Mouse (Mus musculus): ENCODE measurements around the gene Trim38. TPM values are rescaled to one million over a fixed set of nuclear protein-coding genes. Genes with fewer than 3 reads are reported as not detected.

Gene Trim38
- polyA plus RNA-seq (2017; shearing (Covaris generic)): not detected

GRCm38 (mm10) chr13:23769613-23770012, at the start of gene Trim38:
Gene Trim38, plus strand, starts transcription at chr13:23769913.

GRCm38 (mm10) chr13:23738677-23739068, 31.0 kb upstream of the Trim38 start, which contains the start of gene Hist1h1c:
Gene Hist1h1c, plus strand, starts transcription at chr13:23738808.

DNA sequence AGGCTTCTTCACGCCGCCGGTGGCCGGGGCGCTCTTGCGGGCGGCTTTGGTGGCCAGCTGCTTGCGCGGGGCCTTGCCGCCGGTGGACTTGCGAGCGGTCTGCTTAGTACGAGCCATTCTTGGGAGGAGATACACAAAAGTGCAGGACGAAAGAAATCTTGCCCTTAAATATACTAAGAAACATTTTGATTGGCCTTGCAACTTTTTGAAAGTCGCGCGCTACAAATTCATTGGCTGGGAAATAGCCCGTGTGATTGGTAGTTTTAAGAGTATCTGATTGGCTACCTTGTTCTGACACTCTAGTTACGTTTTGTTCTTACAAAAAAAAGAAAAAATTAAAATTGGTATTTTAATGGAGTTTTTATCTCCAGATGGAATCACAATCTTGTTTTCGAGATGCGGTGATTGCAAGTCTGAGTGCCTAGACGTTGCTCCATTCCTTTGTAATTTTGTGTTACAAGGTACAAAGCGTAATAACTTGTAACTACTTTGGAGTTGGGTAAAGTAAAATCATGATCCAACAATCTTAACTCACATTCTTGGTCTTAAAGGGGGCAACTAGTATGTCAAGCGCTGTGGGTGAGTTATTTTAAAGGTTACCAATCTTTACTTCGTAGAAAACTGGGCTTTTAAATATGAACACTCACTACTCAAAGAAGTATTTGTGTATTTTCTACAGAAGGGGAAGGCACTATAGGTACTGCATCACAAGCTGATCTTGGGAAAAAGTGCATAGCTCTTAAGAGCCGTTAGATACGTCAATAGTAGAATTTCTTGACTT, 24.1 kb upstream of the Trim38 start, which contains the start of gene Hist1h3c:
Gene Hist1h3c (minus strand): TSS at position 222 of the 781 bp plus-strand sequence.

GRCm38 (mm10) chr13:23746201-23747080, 23.3 kb upstream of the Trim38 start, which contains the start of gene Hist1h2bb:
Gene Hist1h2bb, plus strand, starts transcription at chr13:23746734.

GRCm38 (mm10) chr13:23750839-23751477, 18.8 kb upstream of the Trim38 start, which contains the start of gene Hist1h2ab:
Gene Hist1h2ab, plus strand, starts transcription at chr13:23751126.

DNA sequence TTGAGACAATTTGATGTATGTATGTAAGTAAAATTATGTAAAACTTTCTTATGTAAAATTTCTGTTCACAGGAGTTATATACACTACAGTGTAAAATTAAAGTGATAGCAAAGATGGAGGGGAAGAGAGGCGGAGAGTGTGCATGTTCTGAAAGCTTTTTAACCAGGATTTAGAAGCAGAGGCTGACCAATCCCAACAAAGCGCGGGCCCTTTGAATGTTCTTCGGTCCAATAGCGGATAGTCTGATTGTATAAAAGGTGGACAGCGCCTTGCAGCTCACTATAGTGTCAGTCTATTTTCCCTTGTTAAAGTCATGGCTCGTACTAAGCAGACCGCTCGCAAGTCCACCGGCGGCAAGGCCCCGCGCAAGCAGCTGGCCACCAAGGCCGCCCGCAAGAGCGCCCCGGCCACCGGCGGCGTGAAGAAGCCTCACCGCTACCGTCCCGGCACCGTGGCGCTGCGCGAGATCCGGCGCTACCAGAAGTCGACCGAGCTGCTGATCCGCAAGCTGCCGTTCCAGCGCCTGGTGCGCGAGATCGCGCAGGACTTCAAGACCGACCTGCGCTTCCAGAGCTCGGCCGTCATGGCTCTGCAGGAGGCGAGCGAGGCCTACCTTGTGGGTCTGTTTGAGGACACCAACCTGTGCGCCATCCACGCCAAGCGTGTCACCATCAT, 17.5 kb upstream of the Trim38 start, which contains the start of gene Hist1h3b:
Gene Hist1h3b (plus strand): TSS at position 201 of the 675 bp plus-strand sequence.

GRCm38 (mm10) chr13:23756790-23757189, 12.9 kb upstream of the Trim38 start, which contains the start of gene Hist1h4b:
Gene Hist1h4b, plus strand, starts transcription at chr13:23757013.

GRCm38 (mm10) chr13:23760972-23761864, 8.5 kb upstream of the Trim38 start, which contains the start of gene Hist1h4a:
Gene Hist1h4a, minus strand, starts transcription at chr13:23761230.

GRCm38 (mm10) chr13:23761871-23762821, 7.6 kb upstream of the Trim38 start, which contains the start of gene Hist1h3a:
Gene Hist1h3a, minus strand, starts transcription at chr13:23762386.

DNA sequence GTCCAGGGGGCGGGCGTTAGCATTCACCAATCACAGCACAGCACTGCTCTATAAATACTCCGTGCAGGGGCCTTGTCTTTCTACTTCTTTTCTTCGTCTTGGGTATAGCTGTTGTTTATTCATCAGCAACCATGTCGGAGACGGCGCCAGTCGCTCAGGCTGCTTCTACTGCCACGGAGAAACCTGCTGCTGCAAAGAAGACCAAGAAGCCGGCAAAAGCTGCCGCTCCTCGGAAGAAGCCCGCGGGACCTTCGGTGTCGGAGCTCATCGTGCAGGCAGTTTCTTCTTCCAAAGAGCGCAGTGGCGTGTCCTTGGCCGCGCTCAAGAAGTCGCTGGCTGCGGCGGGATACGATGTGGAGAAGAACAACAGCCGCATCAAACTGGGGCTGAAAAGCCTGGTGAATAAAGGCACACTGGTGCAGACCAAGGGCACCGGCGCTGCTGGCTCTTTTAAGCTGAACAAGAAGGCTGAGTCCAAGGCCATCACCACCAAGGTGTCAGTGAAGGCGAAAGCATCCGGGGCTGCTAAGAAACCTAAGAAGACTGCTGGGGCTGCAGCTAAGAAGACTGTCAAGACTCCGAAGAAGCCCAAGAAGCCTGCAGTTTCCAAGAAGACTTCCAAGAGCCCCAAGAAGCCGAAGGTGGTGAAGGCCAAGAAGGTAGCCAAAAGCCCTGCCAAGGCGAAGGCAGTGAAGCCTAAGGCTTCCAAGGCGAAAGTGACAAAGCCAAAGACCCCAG, 6.0 kb upstream of the Trim38 start, which contains the start of gene Hist1h1a:
Gene Hist1h1a (plus strand): TSS at position 81 of the 738 bp plus-strand sequence.

DNA sequence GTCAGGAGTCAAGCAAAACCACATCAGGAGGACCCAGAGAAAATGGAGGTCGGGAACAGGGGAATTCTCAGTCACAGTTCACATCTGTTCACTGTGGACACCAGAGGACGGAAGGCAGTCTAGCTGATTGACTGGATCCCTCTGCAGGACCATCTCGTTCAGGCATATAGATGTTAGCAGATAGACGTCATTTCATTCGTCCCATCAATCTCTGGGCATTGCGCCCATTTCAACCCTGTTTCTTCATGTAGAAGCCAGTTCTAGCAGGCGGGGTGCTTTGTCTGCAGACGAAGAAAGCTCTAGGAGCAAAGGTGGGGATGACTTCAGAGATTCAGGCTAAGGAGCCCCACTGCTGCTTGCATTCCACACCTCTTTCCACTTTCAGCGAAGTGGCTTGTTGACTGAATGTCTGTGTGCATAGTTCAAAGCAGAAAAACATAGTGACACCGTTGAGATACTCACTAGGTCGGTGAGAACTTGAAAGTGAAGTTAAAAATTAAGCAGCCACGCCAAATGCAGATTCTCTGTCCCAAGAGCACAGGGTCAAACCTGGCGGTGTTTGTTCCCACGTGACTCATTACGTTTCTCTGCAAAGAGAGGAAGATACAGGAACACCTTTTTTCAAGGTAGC, 36.8 kb downstream of the Trim38 start, which contains the start of gene Slc17a2:
Gene Slc17a2 (plus strand): TSS at position 572 of the 631 bp plus-strand sequence.

DNA sequence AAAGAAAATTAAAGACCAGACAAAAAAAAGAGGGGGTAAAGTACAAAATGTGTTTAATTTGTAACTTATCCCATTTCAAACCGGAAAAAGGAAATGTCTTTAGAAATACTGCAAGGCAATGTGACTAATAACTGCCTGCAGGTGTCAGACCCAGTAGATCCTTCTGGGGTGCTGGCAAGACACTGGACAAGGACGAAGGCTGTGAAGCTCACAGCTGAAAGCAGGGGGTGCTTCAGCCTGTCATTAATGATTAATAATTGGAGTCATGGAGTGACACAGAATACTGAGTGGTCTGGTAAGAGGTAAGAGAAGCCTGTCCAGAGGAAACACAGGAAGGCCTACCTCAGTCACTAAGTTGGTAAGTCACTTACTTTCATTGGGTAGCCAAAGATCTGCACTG, 69.6 kb downstream of the Trim38 start, which contains the start of gene Slc17a3:
Gene Slc17a3 (plus strand): TSS at position 127 of the 400 bp plus-strand sequence.

Other genes starting within 250 kb of the Trim38 start
- 3.7 TPM for gene Hist1h4h, start 238.9 kb upstream of the Trim38 start, polyA plus RNA-seq (2017; shearing (Covaris generic))
- not detected for gene Hist1h2af, start 236.0 kb upstream of the Trim38 start, polyA plus RNA-seq (2017; shearing (Covaris generic))
- gene Hist1h3g, start 234.5 kb upstream of the Trim38 start, polyA plus RNA-seq (2017; shearing (Covaris generic)): 0.77 TPM
- gene Hist1h2bh, start 226.5 kb upstream of the Trim38 start, polyA plus RNA-seq (2017; shearing (Covaris generic)): not detected
- not detected for gene Hist1h3f, start 225.9 kb upstream of the Trim38 start, polyA plus RNA-seq (2017; shearing (Covaris generic))
- 0.90 TPM for gene Hist1h4f, start 218.3 kb upstream of the Trim38 start, polyA plus RNA-seq (2017; shearing (Covaris generic))
- gene Hist1h1d, start 216.7 kb upstream of the Trim38 start, polyA plus RNA-seq (2017; shearing (Covaris generic)): 0.50 TPM
- 1.3 TPM for gene Hist1h3e, start 207.5 kb upstream of the Trim38 start, polyA plus RNA-seq (2017; shearing (Covaris generic))
- gene Hist1h2ae, start 198.7 kb upstream of the Trim38 start, polyA plus RNA-seq (2017; shearing (Covaris generic)): 6.5 TPM
- 6.1 TPM for gene Hist1h2bg, start 198.5 kb upstream of the Trim38 start, polyA plus RNA-seq (2017; shearing (Covaris generic))
- 1.1 TPM for gene Hist1h2bf, start 195.7 kb upstream of the Trim38 start, polyA plus RNA-seq (2017; shearing (Covaris generic))
- gene Hist1h2ad, start 195.5 kb upstream of the Trim38 start, polyA plus RNA-seq (2017; shearing (Covaris generic)): not detected
- not detected for gene Hist1h3d, start 194.2 kb upstream of the Trim38 start, polyA plus RNA-seq (2017; shearing (Covaris generic))
- gene Hist1h4d, start 188.3 kb upstream of the Trim38 start, polyA plus RNA-seq (2017; shearing (Covaris generic)): 40.6 TPM
- gene Hist1h2be, start 148.8 kb upstream of the Trim38 start, polyA plus RNA-seq (2017; shearing (Covaris generic)): 5.0 TPM
- 15.3 TPM for gene Hist1h1e, start 147.4 kb upstream of the Trim38 start, polyA plus RNA-seq (2017; shearing (Covaris generic))
- gene Hist1h2ac, start 86.0 kb upstream of the Trim38 start, polyA plus RNA-seq (2017; shearing (Covaris generic)): 0.24 TPM
- 13.7 TPM for gene Hist1h2bc, start 85.7 kb upstream of the Trim38 start, polyA plus RNA-seq (2017; shearing (Covaris generic))
- gene Hist1h1t, start 74.1 kb upstream of the Trim38 start, polyA plus RNA-seq (2017; shearing (Covaris generic)): not detected
- 4.1 TPM for gene Hist1h4c, start 71.5 kb upstream of the Trim38 start, polyA plus RNA-seq (2017; shearing (Covaris generic))
- gene Hfe, start 59.1 kb upstream of the Trim38 start, polyA plus RNA-seq (2017; shearing (Covaris generic)): 0.76 TPM
- 15.9 TPM for gene Hist1h1c, start 31.1 kb upstream of the Trim38 start, polyA plus RNA-seq (2017; shearing (Covaris generic))
- not detected for gene Hist1h3c, start 24.3 kb upstream of the Trim38 start, polyA plus RNA-seq (2017; shearing (Covaris generic))
- 1.2 TPM for gene Hist1h2bb, start 23.2 kb upstream of the Trim38 start, polyA plus RNA-seq (2017; shearing (Covaris generic))
- gene Hist1h2ab, start 18.8 kb upstream of the Trim38 start, polyA plus RNA-seq (2017; shearing (Covaris generic)): 2.7 TPM
- not detected for gene Hist1h3b, start 17.6 kb upstream of the Trim38 start, polyA plus RNA-seq (2017; shearing (Covaris generic))
- 18.1 TPM for gene Hist1h4b, start 12.9 kb upstream of the Trim38 start, polyA plus RNA-seq (2017; shearing (Covaris generic))
- not detected for gene Hist1h4a, start 8.7 kb upstream of the Trim38 start, polyA plus RNA-seq (2017; shearing (Covaris generic))
- gene Hist1h3a, start 7.5 kb upstream of the Trim38 start, polyA plus RNA-seq (2017; shearing (Covaris generic)): 2.4 TPM
- gene Hist1h1a, start 6.2 kb upstream of the Trim38 start, polyA plus RNA-seq (2017; shearing (Covaris generic)): 1.8 TPM
- gene Slc17a2, start 37.1 kb downstream of the Trim38 start, polyA plus RNA-seq (2017; shearing (Covaris generic)): not detected
- gene Slc17a3, start 69.5 kb downstream of the Trim38 start, polyA plus RNA-seq (2017; shearing (Covaris generic)): not detected
- not detected for gene Slc17a1, start 97.8 kb downstream of the Trim38 start, polyA plus RNA-seq (2017; shearing (Covaris generic))
- not detected for gene Slc17a4, start 145.1 kb downstream of the Trim38 start, polyA plus RNA-seq (2017; shearing (Covaris generic))
- not detected for gene Hist1h2ba, start 164.2 kb downstream of the Trim38 start, polyA plus RNA-seq (2017; shearing (Covaris generic))
- gene Hist1h2aa, start 164.5 kb downstream of the Trim38 start, polyA plus RNA-seq (2017; shearing (Covaris generic)): not detected
- gene Scgn, start 221.3 kb downstream of the Trim38 start, polyA plus RNA-seq (2017; shearing (Covaris generic)): not detected